Mouse (Mus musculus) erythroblast, adult 5-6 weeks (primary cell): ENCODE data around the gene Pias4. TPM values are rescaled to one million over a fixed set of nuclear protein-coding genes. Genes with fewer than 3 reads are reported as not detected.
"Not testable (repeated sequence)": the region's sequence is repeated elsewhere in the genome, so short reads cannot be mapped to it uniquely, and the experiment has no call there.

Experiments used
- ATAC-seq: replicated peaks from 2 replicates; pipeline ENCODE4 v1.8.0; 2016; ENCODE audit warnings: moderate number of reproducible peaks, mild to moderate bottlenecking, moderate TSS enrichment, inconsistent platforms; ENCODE audit not compliant: poor library complexity, low FRiP score, severe bottlenecking
- total RNA-seq, 2 experiments: library from RNA; stranded (forward) in 1 of 2; stranded (reverse) in 1 of 2; fragments of 150-400 nt in 1 of 2; fragments of 200-764, 138-1000 nt in 1 of 2; gene quantifications; 2 replicates each; pipeline versions ENCODE4 v1.2.3 to v1.2.4; 2015 to 2017; ENCODE audit warnings: low replicate concordance in 2 of 2

Gene Pias4
- total RNA-seq (2015; ENCODE audit: low replicate concordance) (4.4 and 11.3 TPM in 2 replicates), total RNA-seq (2017; ENCODE audit: low replicate concordance) (12.3 and 19.3 TPM in 2 replicates)

DNA sequence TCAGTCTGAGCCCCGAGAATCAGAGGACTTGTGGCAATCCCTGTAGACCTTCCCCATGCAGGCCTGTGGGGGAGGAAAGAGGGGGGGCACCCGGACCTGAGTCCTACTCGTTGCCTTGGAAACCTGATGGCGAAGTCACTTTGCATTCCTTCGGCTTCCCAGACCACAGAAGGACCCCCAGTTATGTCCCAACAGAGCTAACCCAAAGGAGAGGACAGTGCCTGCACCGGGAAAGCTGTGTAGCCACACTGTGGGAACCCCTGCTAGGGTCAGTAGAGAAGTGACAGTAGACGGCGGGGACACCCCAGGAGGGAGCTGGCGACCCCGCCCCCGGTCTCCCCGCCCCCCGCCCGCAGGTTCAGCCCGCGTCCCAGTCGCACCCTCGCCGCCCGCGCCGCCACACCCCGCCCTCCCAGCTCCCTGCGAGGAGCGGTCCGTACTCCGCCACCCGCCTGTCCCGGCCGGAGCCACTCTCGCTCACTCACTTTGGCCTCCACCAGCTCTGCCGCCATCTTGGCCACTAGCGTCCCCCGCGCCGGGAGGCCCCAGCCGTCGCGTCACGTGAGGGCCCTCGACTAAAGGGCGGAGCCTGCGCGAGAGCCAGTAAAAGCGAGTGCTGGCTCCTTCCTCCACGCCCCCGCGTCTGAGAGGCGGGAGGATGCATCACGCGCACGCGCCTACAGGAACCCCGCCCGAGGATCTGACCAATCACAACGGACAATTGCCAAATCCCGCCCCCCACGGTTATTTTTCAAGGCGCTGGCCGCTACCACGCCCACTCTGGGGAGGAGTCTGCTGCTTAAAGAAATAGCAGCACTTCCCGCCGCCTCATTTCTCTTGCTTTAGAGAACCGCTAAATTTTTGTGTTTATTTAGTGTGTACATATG, at the start of gene Pias4:
Pias4 (minus strand) TSS at position 724 of the 887 bp plus-strand sequence.
- peak; percentile 93 for ATAC-seq

DNA sequence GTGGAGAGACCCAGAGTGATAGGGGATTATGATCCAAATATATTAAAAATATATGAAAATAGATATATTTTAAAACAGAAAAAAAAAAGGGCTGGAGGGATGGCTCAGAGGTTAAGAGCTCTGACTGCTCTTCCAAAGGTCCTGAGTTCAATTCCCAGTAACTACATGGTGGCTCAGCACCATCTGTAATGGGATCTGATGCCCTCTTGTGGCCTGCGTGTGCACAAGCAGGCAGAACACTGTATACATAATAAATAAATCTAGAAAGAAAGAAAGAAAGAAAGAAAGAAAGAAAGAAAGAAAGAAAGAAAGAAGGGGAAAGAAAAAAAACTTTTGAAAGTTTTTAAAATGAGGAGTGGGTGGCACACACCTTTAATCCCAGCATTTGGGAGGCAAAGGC, 49.5 kb upstream of the Pias4 start:
- ATAC-seq = not testable (repeated sequence)

GRCm38 (mm10) chr10:81216810-81217209, 49.1 kb upstream of the Pias4 start:
- no peak for ATAC-seq

DNA sequence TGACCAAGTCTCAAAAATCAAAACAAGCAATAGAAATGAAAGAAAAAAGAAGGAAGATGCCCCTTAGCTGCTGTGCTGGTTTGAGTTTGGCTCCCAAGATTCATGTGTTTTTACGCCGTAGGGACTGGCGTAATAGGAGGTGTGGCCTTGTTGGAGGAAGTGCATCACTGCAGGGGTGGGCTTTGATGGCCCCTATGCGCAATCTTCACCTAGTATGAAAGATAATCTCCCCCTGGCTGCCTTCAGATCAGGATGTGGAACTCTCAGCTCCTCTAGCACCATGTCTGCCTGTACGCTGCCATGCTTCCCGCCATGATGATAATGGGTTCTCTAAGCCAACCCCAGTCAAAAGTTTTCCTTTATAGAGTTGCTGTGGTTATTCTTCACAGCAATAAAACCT, 48.5 kb upstream of the Pias4 start:
- ATAC-seq = no peak

- ATAC-seq = no peak
Measured at GRCm38 (mm10) chr10:81210154-81210553, 42.4 kb upstream of the Pias4 start.

GRCm38 (mm10) chr10:81204137-81204536, 36.4 kb upstream of the Pias4 start:
- ATAC-seq = no peak

GRCm38 (mm10) chr10:81202978-81203720, 35.4 kb upstream of the Pias4 start:
- no peak for ATAC-seq

DNA sequence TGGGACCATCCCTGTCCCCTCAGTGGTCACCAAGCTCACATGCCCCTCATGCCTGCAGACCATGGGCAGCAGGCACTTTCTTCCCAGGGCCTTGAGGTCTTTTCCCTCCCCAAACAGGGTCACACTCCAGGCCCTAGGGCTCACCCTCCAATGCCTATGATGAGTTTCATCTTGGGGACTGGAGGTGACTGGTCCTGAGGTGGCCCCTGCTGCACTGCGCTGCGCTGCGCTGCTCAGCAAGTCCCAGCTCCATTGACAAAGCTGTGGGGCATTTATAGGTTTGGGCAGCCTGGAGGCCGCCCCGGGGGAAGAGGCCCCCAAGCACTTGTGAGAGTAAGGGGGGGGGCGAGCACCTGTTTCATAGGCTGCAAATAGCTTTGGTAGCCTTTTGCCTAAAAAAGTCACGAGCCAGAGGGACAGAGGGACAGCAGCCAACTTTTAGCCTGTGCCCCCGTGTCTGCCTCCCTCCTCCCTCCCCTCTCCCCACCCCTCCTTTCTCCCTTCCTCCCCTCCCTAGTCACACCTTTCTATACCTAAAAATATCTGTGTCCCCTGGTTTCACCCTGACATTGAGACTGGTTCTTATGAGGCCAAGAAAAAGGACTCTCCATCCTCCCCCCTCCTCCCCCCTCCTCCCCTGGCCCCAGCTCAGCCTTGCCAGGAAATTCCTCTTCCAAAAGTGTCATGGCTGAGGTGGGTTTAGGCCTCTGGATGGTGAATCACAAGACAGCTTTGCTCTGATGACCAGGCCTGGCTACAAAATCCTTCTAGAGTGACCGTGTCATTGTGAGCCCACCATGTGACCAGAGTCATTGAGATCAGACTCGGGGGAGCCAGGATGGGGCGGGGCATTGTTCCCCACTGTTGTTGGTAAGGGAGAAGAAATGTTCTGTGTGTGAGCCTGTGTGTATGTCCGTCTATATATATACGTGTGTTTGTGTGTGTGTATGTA, 34.4 kb upstream of the Pias4 start, which contains the start of gene Nmrk2:
Nmrk2 (minus strand) TSS at position 245 of the 952 bp plus-strand sequence.
- no peak for ATAC-seq

- ATAC-seq = no peak
Measured at GRCm38 (mm10) chr10:81200605-81201287, 33.0 kb upstream of the Pias4 start.

DNA sequence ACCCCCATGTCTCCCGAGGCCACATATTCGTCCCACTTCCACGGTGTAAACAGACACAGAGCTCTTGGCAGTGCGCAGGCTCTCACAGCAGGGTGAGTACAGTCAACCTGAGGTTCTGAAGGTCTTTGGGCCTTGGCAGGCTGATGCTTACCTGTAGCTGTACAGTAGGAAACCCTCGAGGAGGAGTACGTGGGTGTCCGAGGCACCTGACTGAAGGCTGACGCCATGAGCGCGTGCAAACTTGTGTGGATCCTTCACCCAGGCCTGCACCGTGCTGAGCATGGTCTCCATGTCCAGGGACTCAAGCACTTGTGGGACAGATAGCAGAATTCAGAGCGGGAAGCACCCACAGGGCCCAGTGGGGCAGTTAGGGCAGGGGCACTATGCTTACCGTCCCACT, 32.4 kb upstream of the Pias4 start:
- ATAC-seq = no peak

DNA sequence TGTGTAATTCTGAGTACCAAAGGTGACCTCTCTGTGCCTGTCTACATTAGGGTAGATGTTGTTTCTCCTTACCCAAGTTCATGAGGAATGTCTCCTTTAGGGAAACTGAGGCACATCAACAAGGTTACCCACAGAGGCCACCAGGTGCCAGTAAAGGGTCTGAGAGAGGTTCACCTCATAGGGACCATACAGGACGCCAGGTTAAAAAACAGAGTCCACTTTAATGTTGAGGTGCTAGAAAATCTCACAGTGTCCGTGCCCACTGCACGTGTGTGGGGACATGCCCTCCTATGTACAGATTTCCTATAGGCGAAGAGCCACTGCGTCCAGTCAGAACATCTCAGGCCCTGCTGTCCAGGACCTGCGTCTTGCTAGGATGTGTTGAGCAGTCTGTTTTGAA, 31.3 kb upstream of the Pias4 start:
- no peak for ATAC-seq

GRCm38 (mm10) chr10:81198230-81198629, 30.5 kb upstream of the Pias4 start:
- peak; percentile 51; the same call in 1 of the 2 replicates for ATAC-seq

GRCm38 (mm10) chr10:81197305-81197704, 29.6 kb upstream of the Pias4 start:
- ATAC-seq = no peak

GRCm38 (mm10) chr10:81196470-81197065, 28.8 kb upstream of the Pias4 start:
- no peak for ATAC-seq

DNA sequence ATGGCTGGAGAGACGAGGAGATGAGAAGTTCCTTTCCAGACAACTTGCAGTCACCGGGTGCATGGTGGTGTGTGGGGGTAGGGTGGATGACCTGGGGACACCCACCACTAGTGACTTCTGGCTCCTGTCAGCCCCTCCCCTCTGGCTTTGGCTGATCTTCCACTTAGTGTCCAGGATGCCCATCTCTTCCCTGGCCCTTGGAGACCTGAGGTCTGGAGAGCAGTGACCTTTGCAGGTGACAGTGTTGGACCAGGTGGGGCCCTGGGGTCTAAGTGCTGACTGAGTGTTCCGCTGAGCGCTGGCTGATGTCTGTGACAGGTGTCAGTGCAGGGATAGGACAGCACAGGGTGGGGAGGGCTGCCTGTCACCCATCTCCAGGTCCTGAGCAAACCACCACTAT, 27.6 kb upstream of the Pias4 start:
- ATAC-seq = no peak

GRCm38 (mm10) chr10:81193991-81194774, 26.5 kb upstream of the Pias4 start:
- ATAC-seq = no peak

GRCm38 (mm10) chr10:81192968-81193501, 25.3 kb upstream of the Pias4 start:
- no peak for ATAC-seq
